Mouse (Mus musculus) embryonic fibroblast, embryonic 13.5 days (primary cell): ENCODE data around the gene Lama4.

ENCODE experiments used
- CTCF ChIP-seq: IDR thresholded peaks from 2 replicates; pipeline ENCODE4 v1.5.1; 2011; ENCODE audit warnings: mild to moderate bottlenecking, control low read depth, low read length, moderate library complexity, borderline replicate concordance; ENCODE audit not compliant: insufficient read depth
- POLR2A ChIP-seq: IDR thresholded peaks from 2 replicates; pipeline ENCODE4 v1.6.1; 2011; ENCODE audit warnings: low read depth, mild to moderate bottlenecking, control low read depth, low read length, moderate library complexity

DNA sequence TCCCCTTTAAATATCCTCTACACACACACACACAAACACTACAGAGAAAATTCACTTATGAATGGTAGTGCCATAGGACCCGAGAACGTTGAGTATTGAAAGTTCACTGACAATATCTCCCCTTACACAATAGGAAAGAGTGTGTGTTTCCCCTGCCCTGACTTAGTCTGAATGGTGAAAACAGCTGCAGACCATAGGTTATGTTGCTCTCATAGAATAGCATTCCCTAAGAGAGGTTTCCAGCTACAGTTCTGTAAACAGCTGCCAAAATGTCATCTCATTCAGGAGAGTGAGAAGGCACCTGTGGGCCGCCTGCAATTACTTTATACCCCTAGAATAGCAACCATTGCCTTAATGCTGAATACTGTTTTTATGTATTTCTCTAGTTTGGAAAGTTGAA lies 141.1 kb downstream of the Lama4 start:
- TF ChIP-seq CTCF (no peak), POLR2A (no peak)
